Mouse (Mus musculus): ENCODE measurements around the gene Hectd3.

- no peak for TF ChIP-seq POLR2A (IDR thresholded peaks at IDR 0.05; ENCODE audit: low read depth, low read length)
- TF ChIP-seq CTCF (IDR thresholded peaks at IDR 0.05; ENCODE audit: borderline replicate concordance, insufficient read depth, low read length), result no peak
Observed at GRCm38 (mm10) chr4:117014901-117015415, 19.8 kb downstream of the Hectd3 start.

Measured in embryonic fibroblast, embryonic 13.5 days (primary cell).